Mouse (Mus musculus) CD8-positive naive resting alpha-beta T cell, adult 2 months (primary cell): ENCODE measurements around the gene Desi1.

Experiments used
- DNase-seq, 2 experiments: peaks; one replicate each; pipeline ENCODE4 v3.0.0; 2022; ENCODE audit warnings: low read depth in 2 of 2, low spot score in 2 of 2

Desi1 gene

GRCm38 (mm10) chr15:81968447-81968846 lies 65.2 kb downstream of the Desi1 start:
- DNase-seq: no peak

GRCm38 (mm10) chr15:81967821-81968220 lies 65.8 kb downstream of the Desi1 start:
- no peak for DNase-seq

GRCm38 (mm10) chr15:81966062-81966829 lies 67.4 kb downstream of the Desi1 start:
- no peak for DNase-seq

- DNase-seq: no peak
These were observed 68.6 kb downstream of the Desi1 start for GRCm38 (mm10) chr15:81964980-81965545.

GRCm38 (mm10) chr15:81964262-81964661 lies 69.4 kb downstream of the Desi1 start:
- DNase-seq: no peak

GRCm38 (mm10) chr15:81961078-81961451 lies 72.6 kb downstream of the Desi1 start:
- DNase-seq: no peak

- peak; percentile 96 to 98 for DNase-seq
These were observed 73.2 kb downstream of the Desi1 start, which contains the start of gene Pmm1 for GRCm38 (mm10) chr15:81960171-81961077. Gene Pmm1 (minus strand): TSS chr15:81960930.

- DNase-seq: no peak
These were observed 74.8 kb downstream of the Desi1 start for GRCm38 (mm10) chr15:81958906-81959305.

GRCm38 (mm10) chr15:81957598-81957997 lies 76.1 kb downstream of the Desi1 start:
- DNase-seq: no peak

GRCm38 (mm10) chr15:81956457-81956856 lies 77.2 kb downstream of the Desi1 start:
- DNase-seq: peak; percentile 60

- DNase-seq: no peak
These were observed 78.2 kb downstream of the Desi1 start for GRCm38 (mm10) chr15:81955414-81955813.

- DNase-seq: no peak
These were observed 78.9 kb downstream of the Desi1 start for GRCm38 (mm10) chr15:81954716-81955115.

GRCm38 (mm10) chr15:81954151-81954583 lies 79.5 kb downstream of the Desi1 start:
- no peak for DNase-seq

- DNase-seq: no peak
These were observed 81.4 kb downstream of the Desi1 start for GRCm38 (mm10) chr15:81952310-81952709.

GRCm38 (mm10) chr15:81951159-81951558 lies 82.5 kb downstream of the Desi1 start:
- DNase-seq: no peak

- no peak for DNase-seq
These were observed 82.9 kb downstream of the Desi1 start for GRCm38 (mm10) chr15:81950716-81951115.

- no peak for DNase-seq
These were observed 84.1 kb downstream of the Desi1 start for GRCm38 (mm10) chr15:81949476-81950131.

- DNase-seq: no peak
These were observed 84.6 kb downstream of the Desi1 start for GRCm38 (mm10) chr15:81949076-81949475.

- DNase-seq: no peak
These were observed 90.4 kb downstream of the Desi1 start for GRCm38 (mm10) chr15:81943176-81943749.
